Comparison of ENCODE assay signal across 8 mouse cellular contexts in genomic region chr13:21940811-21941321, GRCm38 (mm10). TPM values are rescaled to one million over a fixed set of nuclear protein-coding genes. Genes with fewer than 3 reads are reported as not detected.
DNase-seq lines count a peak whose midpoint lies in the region; ATAC-seq and TF ChIP-seq lines count a peak whose summit lies in the region.

No protein-coding gene starts in this region.

- H3K36me3 ChIP-seq in G1E (replicated peaks), result no peaks in the 10 kb centered on the region
- H3K36me3 ChIP-seq in hindbrain, embryonic 12.5 days, result no peaks in the 10 kb centered on the region
- no peaks in the 10 kb centered on the region for H3K36me3 ChIP-seq in lung, postnatal 0 days (ENCODE audit: insufficient read depth, low read length)
- no peaks in the 10 kb centered on the region for H3K36me3 ChIP-seq in thymus, adult 2 months (ENCODE audit: control insufficient read depth, insufficient read depth, low read length)

- TF ChIP-seq POLR2A in thymus, adult 2 months (IDR thresholded peaks at IDR 0.05; ENCODE audit: control insufficient read depth, extremely low read depth, insufficient read depth, low read length, poor library complexity), result no peak

- TF ChIP-seq EP300 in lung, postnatal 0 days (IDR thresholded peaks at IDR 0.05), result no peak

- DNase-seq in G1E (ENCODE audit: low spot score), result no peak
- DNase-seq in cerebellum, adult 9-11 months, result peak; percentile 80
- DNase-seq in frontal cortex, postnatal 14 days (ENCODE audit: low spot score in 2 of 2), result peak; percentile 79 to 88
- peak; percentile 76 to 93 for DNase-seq in layer of hippocampus, postnatal 14 days (ENCODE audit: low spot score in 2 of 2)
- peak; percentile 71 for DNase-seq in lung, postnatal 0 days (ENCODE audit: low spot score)
- DNase-seq in ovary, adult 18-20 months (ENCODE audit: low spot score), result peak; percentile 62
- DNase-seq in thymus, adult 2 months, result peak; percentile 88

- no peak overlapping the region for H3K9ac ChIP-seq in hindbrain, embryonic 12.5 days
- H3K9ac ChIP-seq in lung, postnatal 0 days (replicated peaks; ENCODE audit: low read depth), result no peak overlapping the region

- 0 out of 2 replicates have a peak overlapping the region, but pooled peaks have one; percentile 30 for H3K27ac ChIP-seq in hindbrain, embryonic 12.5 days
- no peak overlapping the region for H3K27ac ChIP-seq in lung, postnatal 0 days (ENCODE audit: low read length)
- H3K27ac ChIP-seq in thymus, adult 2 months (ENCODE audit: control insufficient read depth, insufficient read depth, low read length), result no peak overlapping the region

- TF ChIP-seq CTCF in G1E (IDR thresholded peaks at IDR 0.05; ENCODE audit: low read depth, low read length), result no peak
- TF ChIP-seq CTCF in lung, postnatal 0 days (IDR thresholded peaks at IDR 0.05), result no peak
- no peak for TF ChIP-seq CTCF in thymus, adult 2 months (IDR thresholded peaks at IDR 0.05; ENCODE audit: borderline replicate concordance, control insufficient read depth, extremely low read depth, insufficient read depth, low read length, poor library complexity)

- ATAC-seq in G1E (ENCODE audit: extremely low read depth, insufficient number of reproducible peaks, low FRiP score, poor library complexity, severe bottlenecking), result no peak
- no peak for ATAC-seq in hindbrain, embryonic 12.5 days (ENCODE audit: low FRiP score)
- ATAC-seq in lung, postnatal 0 days, result peak; percentile 54

- peaks cover 3% of the 10 kb centered on the region; the same call in 1 of the 2 replicates for H3K27me3 ChIP-seq in G1E (ENCODE audit: insufficient read depth, low read length)
- H3K27me3 ChIP-seq in hindbrain, embryonic 12.5 days, result peaks cover 18% of the 10 kb centered on the region
- no peaks in the 10 kb centered on the region for H3K27me3 ChIP-seq in lung, postnatal 0 days (replicated peaks; ENCODE audit: insufficient read depth, low read length)
- no peaks in the 10 kb centered on the region for H3K27me3 ChIP-seq in thymus, adult 2 months (ENCODE audit: control insufficient read depth, insufficient read depth, low read length)

- peak overlapping the region; percentile 41 for H3K4me2 ChIP-seq in hindbrain, embryonic 12.5 days (replicated peaks)
- peak overlapping the region; percentile 57 for H3K4me2 ChIP-seq in lung, postnatal 0 days (replicated peaks; ENCODE audit: low read depth, low read length)

- no peaks in the 10 kb centered on the region for H3K9me3 ChIP-seq in G1E (replicated peaks)
- H3K9me3 ChIP-seq in hindbrain, embryonic 12.5 days (replicated peaks), result no peaks in the 10 kb centered on the region
- H3K9me3 ChIP-seq in lung, postnatal 0 days (ENCODE audit: low read length), result no peaks in the 10 kb centered on the region

- peak overlapping the region; percentile 65 for H3K4me3 ChIP-seq in G1E (ENCODE audit: low read depth, low read length)
- H3K4me3 ChIP-seq in hindbrain, embryonic 12.5 days, result peak overlapping the region; percentile 42
- H3K4me3 ChIP-seq in lung, postnatal 0 days (ENCODE audit: low read depth, low read length), result peak overlapping the region; percentile 54
- H3K4me3 ChIP-seq in thymus, adult 2 months (ENCODE audit: control insufficient read depth, insufficient read depth, low read length), result peak overlapping the region; percentile 34

- under 1% methylated on average over 16 of the region's 16 CpGs for WGBS in hindbrain, embryonic 12.5 days
- under 1% methylated on average over 16 of the region's 16 CpGs for WGBS in lung, postnatal 0 days
- WGBS in thymus, adult 2 months, result 1% methylated on average over 16 of the region's 16 CpGs

- H3K4me1 ChIP-seq in G1E (ENCODE audit: insufficient read depth, low read depth, low read length), result peaks cover 37% of the 10 kb centered on the region
- H3K4me1 ChIP-seq in hindbrain, embryonic 12.5 days, result peaks cover under 1% of the 10 kb centered on the region; the same call in 1 of the 2 replicates
- no peaks in the 10 kb centered on the region; the same call in 1 of the 2 replicates for H3K4me1 ChIP-seq in lung, postnatal 0 days (ENCODE audit: insufficient read depth, low read depth, low read length)
- peaks cover 10% of the 10 kb centered on the region for H3K4me1 ChIP-seq in thymus, adult 2 months (replicated peaks; ENCODE audit: control insufficient read depth, insufficient read depth, low read length)

RNA-seq across cellular contexts. Expression of gene Zfp184, which starts 4.0 kb away (rescaled TPM):
- 10.4 and 20.1 TPM in 2 replicates for total RNA-seq in G1E (2014; fragmentation: Nextera tagmentation)
- total RNA-seq in G1E (2017), result 2.2 and 3.6 TPM in 2 replicates
- 0.20 and 0.26 TPM in 2 replicates for polyA plus RNA-seq in G1E (2012)
- 19.1 and 20.5 TPM in 2 replicates for polyA plus RNA-seq in hindbrain, embryonic 12.5 days (2016; fragmentation: Nextera tagmentation; extraction: Ambion mirVana)
- 1 to 10 TPM; 3.4 to 3.8 TPM for total RNA-seq in layer of hippocampus, postnatal 14 days (2021)
- 2.5 and 3.4 TPM in 2 replicates for polyA plus RNA-seq in lung, postnatal 0 days (2015; fragmentation: Nextera tagmentation; extraction: Ambion mirVana)
- polyA plus RNA-seq in thymus, adult 2 months (2012; rRNA removed), result 1.1 and 1.6 TPM in 2 replicates

RNA-seq across cellular contexts. Expression of gene Pom121l2, which starts 40.1 kb away (rescaled TPM):
- total RNA-seq in G1E (2014; fragmentation: Nextera tagmentation), result not detected in 2 replicates
- total RNA-seq in G1E (2017), result not detected in 2 replicates
- not detected in 2 replicates for polyA plus RNA-seq in G1E (2012)
- 0.14 TPM in 1 of 2 replicates, not detected in the other for polyA plus RNA-seq in hindbrain, embryonic 12.5 days (2016; fragmentation: Nextera tagmentation; extraction: Ambion mirVana)
- total RNA-seq in layer of hippocampus, postnatal 14 days (2021), result under 1 TPM in 1 of 2 experiments, not detected in 1; 0.19 TPM
- not detected in 2 replicates for polyA plus RNA-seq in lung, postnatal 0 days (2015; fragmentation: Nextera tagmentation; extraction: Ambion mirVana)
- 0.08 and 0.23 TPM in 2 replicates for polyA plus RNA-seq in thymus, adult 2 months (2012; rRNA removed)
